Mouse (Mus musculus) layer of hippocampus, adult 9-11 months (tissue): Measurements from ENCODE around the gene Ctbp2.
"Not testable (repeated sequence)": the region's sequence is repeated elsewhere in the genome, so short reads cannot be mapped to it uniquely, and the experiment has no call there.

Experiments
- DNase-seq: peaks from one replicate; pipeline ENCODE4 v3.0.0; 2022

The Ctbp2 gene

DNA sequence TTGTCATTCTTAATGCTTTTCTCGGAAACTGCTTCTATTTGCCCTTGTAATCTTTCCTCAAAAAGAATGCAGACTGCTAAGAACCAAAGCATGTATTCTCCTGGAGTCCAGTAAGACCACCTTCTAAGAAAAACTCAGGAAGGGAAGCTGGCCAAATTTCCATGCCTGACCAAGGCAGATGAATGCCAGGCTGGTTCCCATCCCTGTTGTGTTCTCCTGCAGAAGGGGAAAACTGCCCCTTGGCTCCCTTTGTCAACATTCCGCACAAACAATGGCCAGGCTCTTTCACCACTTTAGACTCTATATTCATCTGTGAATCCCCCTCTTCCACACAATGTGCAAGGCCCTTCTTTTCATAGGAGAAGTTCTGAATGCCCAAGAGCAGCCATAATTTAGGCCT lies 6.3 kb downstream of the Ctbp2 start:
- DNase-seq: no peak

- no peak for DNase-seq
Observed at GRCm38 (mm10) chr7:133116542-133116941, 7.6 kb downstream of the Ctbp2 start.

DNA sequence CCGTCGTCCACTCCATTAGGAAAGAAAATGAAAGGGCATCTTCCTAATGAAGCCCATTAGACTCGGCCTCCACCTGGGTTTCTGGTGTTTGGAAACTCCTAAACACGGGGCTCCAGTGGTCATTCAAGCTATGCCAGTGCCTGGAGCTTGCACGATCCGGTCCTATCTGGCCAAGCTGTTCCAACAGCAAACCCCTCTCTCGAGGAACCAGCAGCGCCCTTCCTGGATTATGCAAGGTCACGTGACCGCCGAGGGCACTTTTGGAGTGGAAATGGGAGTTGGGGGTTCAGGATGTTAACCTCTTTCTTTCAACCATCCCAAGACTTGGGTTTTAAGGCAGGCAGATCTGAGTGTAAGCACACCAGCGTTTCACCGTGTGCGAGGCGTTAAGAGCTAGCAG lies 8.3 kb downstream of the Ctbp2 start:
- DNase-seq: no peak

DNA sequence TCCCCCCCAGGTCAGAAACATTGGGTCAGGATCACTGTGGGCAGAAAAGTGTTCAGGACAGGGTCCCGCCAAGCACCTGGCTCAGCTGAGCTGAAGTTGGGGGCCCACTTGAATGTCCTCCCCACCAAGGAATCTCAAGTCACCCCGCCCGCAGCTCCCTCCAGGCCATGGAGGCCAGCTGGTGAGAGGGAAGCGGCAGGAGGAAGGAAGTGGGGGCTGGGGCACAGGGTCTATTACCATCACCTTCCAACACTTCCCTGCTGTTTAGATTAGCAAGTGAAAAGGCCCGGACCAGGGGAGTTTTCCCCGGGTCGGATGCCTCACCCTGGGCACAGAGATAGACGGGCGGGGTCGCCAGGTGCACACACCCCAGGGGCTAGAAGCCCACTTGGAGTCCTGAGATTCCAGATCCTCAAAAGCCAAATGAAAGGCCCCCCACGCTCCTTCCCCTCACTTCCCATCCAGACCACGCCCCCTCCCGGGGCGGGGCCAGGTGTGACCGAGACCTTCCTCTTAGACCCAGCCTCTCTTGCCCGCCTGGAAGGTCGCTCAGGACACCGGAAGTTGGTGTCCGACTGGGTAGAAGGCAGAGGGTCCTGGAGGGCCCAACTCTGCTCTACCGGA lies 9.2 kb downstream of the Ctbp2 start:
- DNase-seq: no peak

- no peak for DNase-seq
Observed at GRCm38 (mm10) chr7:133113185-133113895, 10.8 kb downstream of the Ctbp2 start.

DNA sequence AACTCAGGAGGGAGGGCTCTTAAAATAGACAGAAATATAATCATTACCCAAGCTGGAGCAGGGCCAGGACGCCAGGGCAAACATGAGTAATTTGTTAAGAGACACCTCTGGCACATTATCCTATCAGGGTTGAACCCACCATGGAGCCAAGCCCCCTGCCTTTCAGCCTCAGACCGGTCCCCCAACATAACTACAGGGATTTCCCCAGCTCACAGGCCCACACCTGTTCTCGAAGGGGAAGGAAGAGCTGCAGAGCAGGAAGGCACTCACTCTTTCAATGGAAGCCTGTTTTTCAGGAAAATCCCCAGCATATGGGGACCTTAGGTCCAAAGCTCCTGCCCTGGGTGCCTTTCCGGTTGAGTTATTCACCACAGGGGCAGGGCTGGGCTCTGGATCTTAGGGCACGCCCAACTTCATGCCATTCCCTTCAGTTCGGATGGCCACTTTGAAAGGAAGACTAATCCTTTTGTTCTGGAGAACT lies 11.8 kb downstream of the Ctbp2 start:
- no peak for DNase-seq

GRCm38 (mm10) chr7:133109442-133109841 lies 14.7 kb downstream of the Ctbp2 start:
- no peak for DNase-seq

DNA sequence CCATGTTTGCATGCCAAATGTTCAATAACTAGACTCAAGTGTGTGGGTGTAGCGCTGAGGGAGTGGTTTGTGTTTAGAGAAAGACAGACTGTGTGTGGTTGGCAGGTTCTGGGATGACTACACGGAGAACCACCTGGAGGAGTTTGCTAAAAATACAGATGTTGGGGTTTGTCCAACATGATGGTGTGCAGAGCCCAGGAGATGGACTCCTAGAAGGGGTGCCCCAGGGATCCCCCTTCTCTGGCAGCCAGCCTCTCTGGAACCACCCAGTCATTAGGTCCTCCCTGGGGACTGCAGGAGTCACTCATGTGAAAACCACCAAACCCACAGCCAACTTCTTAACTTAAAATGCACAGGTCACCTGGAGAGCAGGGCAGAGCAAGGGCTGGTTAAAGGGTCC lies 15.5 kb downstream of the Ctbp2 start:
- DNase-seq: peak; percentile 57

- DNase-seq: no peak
Observed at GRCm38 (mm10) chr7:133102578-133102977, 21.6 kb downstream of the Ctbp2 start.

DNA sequence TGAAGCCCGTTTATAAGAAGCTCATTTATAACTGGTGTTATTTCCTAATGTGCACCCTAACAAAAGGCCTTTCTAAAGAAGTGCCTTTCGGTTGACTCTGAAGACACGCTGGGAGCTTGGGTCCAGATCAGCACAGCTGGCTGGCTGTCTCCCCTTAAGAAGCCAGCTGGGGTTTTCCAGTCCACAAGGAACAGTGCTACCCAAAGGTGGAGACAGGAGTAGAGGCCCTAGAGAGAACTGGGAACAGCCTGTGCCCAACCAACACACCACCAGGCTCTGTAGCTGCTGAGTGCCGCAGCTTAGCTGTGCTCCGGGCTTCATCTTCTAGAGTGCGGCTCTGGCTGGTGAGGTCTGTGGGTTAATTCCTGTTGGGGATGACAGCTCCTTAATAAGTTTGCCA lies 23.1 kb downstream of the Ctbp2 start:
- no peak for DNase-seq

GRCm38 (mm10) chr7:133100178-133100577 lies 24.0 kb downstream of the Ctbp2 start:
- DNase-seq: no peak

DNA sequence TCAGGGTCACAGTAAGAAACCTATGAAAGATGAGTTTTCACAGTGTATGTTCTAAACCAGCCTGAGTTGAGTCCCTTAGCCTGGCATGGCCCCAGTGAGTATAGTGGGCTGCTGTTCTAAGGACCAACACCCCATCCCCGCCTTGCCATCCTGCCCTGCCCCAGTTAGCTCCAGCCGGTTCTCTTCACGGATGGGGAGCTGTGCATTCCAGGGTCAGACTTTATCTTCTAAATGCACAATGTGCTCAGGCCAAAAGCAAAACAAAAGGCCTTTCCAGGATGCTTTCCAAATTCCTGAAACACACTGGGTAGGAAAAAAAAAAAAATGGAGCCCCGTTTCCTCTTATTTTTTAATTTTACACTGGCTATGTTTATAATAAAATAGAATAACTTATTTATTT lies 24.9 kb downstream of the Ctbp2 start:
- no peak for DNase-seq

DNA sequence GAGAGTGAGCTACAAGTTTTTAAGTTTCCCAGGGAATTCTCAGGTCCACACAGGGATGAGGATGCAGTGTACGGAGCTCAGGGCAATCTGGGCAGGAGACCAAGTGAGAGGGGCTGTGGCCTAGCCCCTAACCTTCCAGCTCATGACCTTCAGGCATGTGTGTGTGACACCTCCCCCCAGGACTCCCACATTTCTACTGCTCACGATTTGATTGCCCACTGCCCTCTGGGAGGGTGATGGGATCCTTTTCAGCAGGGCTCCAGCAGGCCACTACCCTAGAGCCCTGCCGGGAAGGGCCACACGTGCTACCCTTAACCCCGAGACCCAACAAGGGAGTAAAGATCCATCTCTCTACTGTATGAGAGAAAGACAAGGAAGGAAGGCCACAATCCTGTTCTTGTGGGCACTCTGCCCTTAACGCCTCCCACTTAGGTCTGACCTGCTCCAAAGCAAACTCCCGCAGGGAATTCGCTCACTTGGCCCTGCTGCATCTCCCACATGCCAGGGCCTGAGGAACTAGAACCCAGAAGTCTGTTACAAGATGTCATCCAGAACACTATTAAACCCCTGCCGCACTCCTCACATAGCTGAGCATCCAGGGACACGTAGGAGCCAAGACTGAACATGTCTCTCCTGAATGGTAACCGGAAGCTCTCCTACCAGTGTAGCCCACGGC lies 25.9 kb downstream of the Ctbp2 start:
- DNase-seq: no peak

- not testable (repeated sequence) for DNase-seq
Observed at GRCm38 (mm10) chr7:133095610-133096009, 28.5 kb downstream of the Ctbp2 start.

GRCm38 (mm10) chr7:133094711-133095495 lies 29.3 kb downstream of the Ctbp2 start:
- DNase-seq: no peak

DNA sequence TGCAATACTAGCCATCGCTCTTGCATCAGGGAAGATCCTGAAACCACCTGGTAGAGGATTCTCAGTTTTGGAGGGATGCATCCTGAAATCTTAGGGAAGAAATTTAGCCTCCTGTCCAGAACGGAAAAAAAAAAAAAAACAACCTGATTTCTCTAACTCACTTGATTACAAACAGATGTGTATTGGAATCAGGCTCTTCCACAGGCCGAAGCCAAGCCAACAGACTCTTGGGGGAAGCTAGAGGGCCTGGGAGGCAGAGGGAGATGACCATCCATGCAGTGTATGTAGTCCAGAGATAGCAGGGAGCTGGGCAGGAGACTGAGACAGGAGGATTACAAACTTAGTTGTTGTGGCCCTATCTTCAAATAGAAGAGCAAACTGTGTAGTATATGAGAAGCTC lies 30.0 kb downstream of the Ctbp2 start:
- no peak for DNase-seq

- DNase-seq: no peak
Observed at GRCm38 (mm10) chr7:133093731-133094130, 30.4 kb downstream of the Ctbp2 start.

DNA sequence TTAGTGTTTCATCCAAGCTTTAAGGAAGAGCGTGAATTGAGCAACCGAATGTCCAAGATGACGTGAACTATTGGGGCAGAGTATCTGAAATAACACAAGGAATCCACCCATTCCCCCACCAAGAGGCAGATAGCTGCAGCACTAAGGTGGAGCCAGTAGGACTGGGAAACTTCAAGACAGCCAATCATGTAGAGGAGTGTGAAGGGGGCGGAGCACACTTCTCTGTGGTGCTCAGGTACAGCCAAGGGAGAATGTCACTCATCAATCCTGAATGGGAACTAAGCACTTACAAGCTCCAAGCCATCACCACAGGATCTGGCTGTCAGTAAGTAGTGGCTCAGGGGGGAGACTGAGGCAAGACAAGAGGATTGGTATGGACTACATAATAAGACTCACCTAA lies 33.5 kb downstream of the Ctbp2 start:
- no peak for DNase-seq

- no peak for DNase-seq
Observed at GRCm38 (mm10) chr7:133089621-133090260, 34.4 kb downstream of the Ctbp2 start.

- peak; percentile 54 for DNase-seq
Observed at GRCm38 (mm10) chr7:133088830-133089261, 35.3 kb downstream of the Ctbp2 start.

DNA sequence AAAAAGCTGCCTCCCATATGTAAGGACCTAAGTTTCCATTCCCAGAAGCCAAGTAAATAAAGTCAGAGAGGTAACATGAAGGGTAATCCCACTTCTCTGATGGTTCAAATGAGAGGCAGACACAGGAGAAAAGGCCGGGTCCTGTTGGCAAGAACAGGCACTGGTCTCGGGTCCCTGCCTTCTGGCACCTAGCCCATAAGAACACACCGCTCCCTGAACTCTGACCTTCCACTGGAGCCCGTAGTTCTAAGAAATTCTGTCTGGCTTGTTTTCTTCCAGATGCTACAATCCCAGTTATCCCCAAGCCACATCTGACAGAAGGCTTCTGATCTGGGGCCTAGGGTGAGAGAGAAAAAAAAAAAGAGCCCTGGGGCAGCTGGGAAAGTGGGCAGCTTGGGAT lies 35.7 kb downstream of the Ctbp2 start:
- DNase-seq: no peak

DNA sequence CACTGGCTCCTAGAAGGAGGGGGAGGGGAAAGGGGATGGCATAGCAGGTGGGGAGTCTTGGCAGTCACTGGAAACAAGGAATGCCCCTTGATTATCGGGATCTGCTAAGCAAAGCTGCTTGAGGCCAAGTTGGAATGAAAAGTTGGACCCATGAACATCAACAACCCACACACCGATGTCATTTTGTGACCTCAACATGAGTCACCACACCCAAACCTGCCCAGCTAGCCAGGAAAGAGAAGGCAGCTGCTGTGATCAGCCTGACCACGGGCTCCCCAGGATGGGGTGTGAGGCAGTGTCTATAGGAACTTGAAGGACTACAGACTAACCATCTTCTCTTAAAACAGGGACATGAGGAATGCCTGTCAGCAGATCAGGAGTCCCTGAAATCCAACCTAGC lies 38.7 kb downstream of the Ctbp2 start:
- DNase-seq: no peak
